Mouse (Mus musculus) forebrain, embryonic 13.5 days (tissue): ENCODE results near the gene Cd302. TPM values are rescaled to one million over a fixed set of nuclear protein-coding genes. Genes with fewer than 3 reads are reported as not detected.

ENCODE experiments used
- ATAC-seq: fragments of 200-750 bp; cut with Nextera tagmentation; 2 replicates; pipeline ENCODE4 v1.8.0; 2017
- H3K27ac ChIP-seq: fragments of 300-500 bp; sonication (generic); 2 replicates; pipeline ENCODE4 v1.5.1; 2015; ENCODE audit warnings: inconsistent platforms, mild to moderate bottlenecking, moderate library complexity
- H3K27me3 ChIP-seq: fragments of 300-500 bp; sonication (generic); 2 replicates; pipeline ENCODE4 v1.6.1; 2015; ENCODE audit warnings: mild to moderate bottlenecking, inconsistent platforms
- H3K36me3 ChIP-seq: fragments of 300-500 bp; sonication (generic); 2 replicates; pipeline ENCODE4 v1.6.1; 2015; ENCODE audit warnings: mild to moderate bottlenecking, inconsistent platforms; ENCODE audit not compliant: poor library complexity, severe bottlenecking
- H3K4me1 ChIP-seq: fragments of 300-500 bp; sonication (generic); 2 replicates; pipeline ENCODE4 v1.6.1; 2015; ENCODE audit warnings: inconsistent platforms
- H3K4me2 ChIP-seq: fragments of 300-500 bp; sonication (generic); 2 replicates; pipeline ENCODE4 v1.6.1; 2015; ENCODE audit warnings: inconsistent platforms, mild to moderate bottlenecking, moderate library complexity
- H3K4me3 ChIP-seq: fragments of 300-500 bp; sonication (generic); 2 replicates; pipeline ENCODE4 v1.5.1; 2015; ENCODE audit warnings: mild to moderate bottlenecking, inconsistent platforms
- H3K9ac ChIP-seq: fragments of 300-500 bp; sonication (generic); 2 replicates; pipeline ENCODE4 v1.6.1; 2015; ENCODE audit warnings: mild to moderate bottlenecking, inconsistent platforms
- H3K9me3 ChIP-seq: fragments of 300-500 bp; sonication (generic); replicated peaks from 2 replicates; pipeline ENCODE4 v1.6.1; 2016; ENCODE audit warnings: inconsistent platforms
- WGBS: fragments of 180-500 bp; shearing (Covaris S2); methylation state at CpG from one replicate; pipeline ENCODE4 v1.1.7; 2015; 5-methylcytosine and 5-hydroxymethylcytosine counted together
- polyA plus RNA-seq: library from polyadenylated mRNA; unstranded; fragments of >200 nt; fragmentation: Nextera tagmentation; extraction: Ambion mirVana; gene quantifications from 2 replicates; pipeline ENCODE4 v1.2.1, GENCODE M21; 2015

Cd302 gene
- polyA plus RNA-seq, 1 experiment from 2014 or later = 9.1 TPM

- peak; percentile 92 for ATAC-seq
- Histone ChIP-seq H3K9ac (peak overlapping the region; percentile 64), H3K27me3 (peaks cover 17% of the 10 kb centered on the region), H3K4me1 (peaks cover 16% of the 10 kb centered on the region), H3K4me3 (peak overlapping the region; percentile 45), H3K9me3 (no peaks in the 10 kb centered on the region), H3K36me3 (no peaks in the 10 kb centered on the region), H3K27ac (no peak overlapping the region), H3K4me2 (peak overlapping the region; percentile 92)
- WGBS = 1% methylated on average over 42 of the region's 42 CpGs
Observed at GRCm38 (mm10) chr2:60283751-60284466, 379 bp downstream of the Cd302 start.

- no peaks in the 10 kb centered on the region for H3K36me3 ChIP-seq
- H3K4me2 ChIP-seq = peak overlapping the region; percentile 92
- ATAC-seq = no peak
- H3K9ac ChIP-seq = peak overlapping the region; percentile 64
- H3K9me3 ChIP-seq = no peaks in the 10 kb centered on the region
- H3K4me3 ChIP-seq = peak overlapping the region; percentile 45
- peaks cover 17% of the 10 kb centered on the region for H3K27me3 ChIP-seq
- H3K27ac ChIP-seq = no peak overlapping the region
- H3K4me1 ChIP-seq = peaks cover 16% of the 10 kb centered on the region
- 14% methylated on average over 9 of the region's 9 CpGs for WGBS
Observed at GRCm38 (mm10) chr2:60283208-60283750, 1.0 kb downstream of the Cd302 start.

- peaks cover 16% of the 10 kb centered on the region for H3K4me1 ChIP-seq
- H3K4me3 ChIP-seq = no peak overlapping the region
- no peaks in the 10 kb centered on the region for H3K9me3 ChIP-seq
- H3K27ac ChIP-seq = no peak overlapping the region
- 75% methylated on average over 4 of the region's 4 CpGs for WGBS
- H3K4me2 ChIP-seq = no peak overlapping the region
- H3K36me3 ChIP-seq = no peaks in the 10 kb centered on the region
- H3K9ac ChIP-seq = no peak overlapping the region
- H3K27me3 ChIP-seq = peaks cover 17% of the 10 kb centered on the region
- ATAC-seq = no peak
Observed at GRCm38 (mm10) chr2:60282625-60283024, 1.7 kb downstream of the Cd302 start.

- 99% methylated on average over 4 of the region's 4 CpGs for WGBS
Observed at GRCm38 (mm10) chr2:60278627-60279026, 5.7 kb downstream of the Cd302 start.

GRCm38 (mm10) chr2:60269856-60270479 lies 14.3 kb downstream of the Cd302 start:
- Histone ChIP-seq H3K27ac (no peak overlapping the region), H3K4me2 (no peak overlapping the region), H3K4me3 (no peak overlapping the region), H3K4me1 (no peaks in the 10 kb centered on the region), H3K27me3 (no peaks in the 10 kb centered on the region), H3K36me3 (no peaks in the 10 kb centered on the region), H3K9ac (no peak overlapping the region), H3K9me3 (no peaks in the 10 kb centered on the region)
- ATAC-seq = no peak
- 96% methylated on average over 14 of the region's 14 CpGs for WGBS

More at GRCm38 (mm10) chr2:60278627-60279026, 5.7 kb downstream of the Cd302 start:
- H3K27me3 ChIP-seq = 0 out of 2 replicates have a peak, but pooled peaks cover 2% of the 10 kb centered on the region
- H3K4me2 ChIP-seq = no peak overlapping the region
- no peak overlapping the region for H3K27ac ChIP-seq
- H3K4me1 ChIP-seq = peaks cover 8% of the 10 kb centered on the region
- H3K9ac ChIP-seq = no peak overlapping the region
- H3K4me3 ChIP-seq = no peak overlapping the region
- H3K36me3 ChIP-seq = no peaks in the 10 kb centered on the region
- ATAC-seq = no peak
- H3K9me3 ChIP-seq = no peaks in the 10 kb centered on the region

- no peaks in the 10 kb centered on the region for H3K36me3 ChIP-seq
- H3K27me3 ChIP-seq = no peaks in the 10 kb centered on the region
- H3K4me1 ChIP-seq = no peaks in the 10 kb centered on the region
- H3K9me3 ChIP-seq = no peaks in the 10 kb centered on the region
- no peak overlapping the region for H3K9ac ChIP-seq
- 65% methylated on average over 1 of the region's 1 CpGs for WGBS
- no peak overlapping the region for H3K4me2 ChIP-seq
- ATAC-seq = no peak
- H3K4me3 ChIP-seq = no peak overlapping the region
- H3K27ac ChIP-seq = no peak overlapping the region
Observed at GRCm38 (mm10) chr2:60267567-60267966, 16.7 kb downstream of the Cd302 start.

GRCm38 (mm10) chr2:60260621-60261350 lies 23.5 kb downstream of the Cd302 start:
- Histone ChIP-seq H3K9me3 (no peaks in the 10 kb centered on the region), H3K4me1 (no peaks in the 10 kb centered on the region), H3K27me3 (no peaks in the 10 kb centered on the region), H3K9ac (no peak overlapping the region), H3K4me2 (no peak overlapping the region), H3K36me3 (0 out of 2 replicates have a peak, but pooled peaks cover 5% of the 10 kb centered on the region), H3K27ac (no peak overlapping the region), H3K4me3 (no peak overlapping the region)
- 81% methylated on average over 5 of the region's 5 CpGs for WGBS
- no peak for ATAC-seq

- no peak for ATAC-seq
- H3K9me3 ChIP-seq = no peaks in the 10 kb centered on the region
- WGBS = 95% methylated on average over 5 of the region's 5 CpGs
- H3K36me3 ChIP-seq = peaks cover 9% of the 10 kb centered on the region; the same call in 1 of the 2 replicates
- H3K4me1 ChIP-seq = no peaks in the 10 kb centered on the region
- H3K27me3 ChIP-seq = no peaks in the 10 kb centered on the region
- no peak overlapping the region for H3K4me3 ChIP-seq
- H3K9ac ChIP-seq = no peak overlapping the region
- H3K27ac ChIP-seq = no peak overlapping the region
- no peak overlapping the region for H3K4me2 ChIP-seq
Observed at GRCm38 (mm10) chr2:60259186-60259585, 25.1 kb downstream of the Cd302 start.

- Histone ChIP-seq H3K4me3 (no peak overlapping the region), H3K27me3 (no peaks in the 10 kb centered on the region), H3K36me3 (peaks cover 10% of the 10 kb centered on the region; the same call in 1 of the 2 replicates), H3K9ac (no peak overlapping the region), H3K4me2 (no peak overlapping the region), H3K27ac (no peak overlapping the region), H3K4me1 (no peaks in the 10 kb centered on the region), H3K9me3 (no peaks in the 10 kb centered on the region)
- WGBS = 89% methylated on average over 2 of the region's 2 CpGs
- no peak for ATAC-seq
Observed at GRCm38 (mm10) chr2:60256751-60257150, 27.5 kb downstream of the Cd302 start.

- no peak overlapping the region for H3K4me2 ChIP-seq
- H3K9ac ChIP-seq = no peak overlapping the region
- ATAC-seq = no peak
- peaks cover 23% of the 10 kb centered on the region for H3K36me3 ChIP-seq
- H3K4me1 ChIP-seq = no peaks in the 10 kb centered on the region
- no peaks in the 10 kb centered on the region for H3K27me3 ChIP-seq
- H3K9me3 ChIP-seq = no peaks in the 10 kb centered on the region
- no peak overlapping the region for H3K27ac ChIP-seq
- no peak overlapping the region for H3K4me3 ChIP-seq
Observed at GRCm38 (mm10) chr2:60253506-60253905, 30.8 kb downstream of the Cd302 start.

GRCm38 (mm10) chr2:60252782-60253181 lies 31.5 kb downstream of the Cd302 start:
- Histone ChIP-seq H3K27ac (no peak overlapping the region), H3K4me2 (no peak overlapping the region), H3K4me1 (no peaks in the 10 kb centered on the region), H3K36me3 (peaks cover 17% of the 10 kb centered on the region), H3K4me3 (no peak overlapping the region), H3K27me3 (no peaks in the 10 kb centered on the region), H3K9ac (no peak overlapping the region), H3K9me3 (no peaks in the 10 kb centered on the region)
- 86% methylated on average over 4 of the region's 4 CpGs for WGBS
- ATAC-seq = no peak

- no peak for ATAC-seq
- H3K9me3 ChIP-seq = no peaks in the 10 kb centered on the region
- H3K9ac ChIP-seq = no peak overlapping the region
- H3K27me3 ChIP-seq = no peaks in the 10 kb centered on the region
- no peak overlapping the region for H3K4me3 ChIP-seq
- peaks cover 73% of the 10 kb centered on the region for H3K36me3 ChIP-seq
- 92% methylated on average over 7 of the region's 7 CpGs for WGBS
- H3K27ac ChIP-seq = no peak overlapping the region
- no peak overlapping the region for H3K4me2 ChIP-seq
- no peaks in the 10 kb centered on the region for H3K4me1 ChIP-seq
Observed at GRCm38 (mm10) chr2:60234506-60234905, 49.8 kb downstream of the Cd302 start.
